Mouse (Mus musculus): ENCODE data around the gene Bricd5. TPM values are rescaled to one million over a fixed set of nuclear protein-coding genes. Genes with fewer than 3 reads are reported as not detected.

The Bricd5 gene
- total RNA-seq, 2 experiments from 2014 or later: not detected

GRCm38 (mm10) chr17:24469336-24469909, 4.3 kb upstream of the Bricd5 start:
- Histone ChIP-seq H3K27ac (peak overlapping the region; percentile 95), H3K4me3 (peak overlapping the region; percentile 91)
- intact Hi-C loops (cut with DNase I): no loop called here
- no peak for TF ChIP-seq CTCF (IDR thresholded peaks at IDR 0.05)
- no peak for DNase-seq

- Histone ChIP-seq H3K27ac (peak within 1 kb of the TSS; percentile 95), H3K4me3 (peak within 1 kb of the TSS; percentile 91)
- peak; percentile 99 for DNase-seq
- intact Hi-C loops (cut with DNase I): loop anchor here (2.0 kb wide), 1 partner anchor 15 kb away; no protein-coding TSS in a partner anchor
- no peak for TF ChIP-seq CTCF (IDR thresholded peaks at IDR 0.05)
These were observed 3.6 kb upstream of the Bricd5 start, which contains the start of the genes E4f1 and Pgp for GRCm38 (mm10) chr17:24469910-24470602. Gene E4f1 (minus strand): TSS chr17:24470313. Gene Pgp (plus strand): TSS chr17:24470392.

GRCm38 (mm10) chr17:24470701-24471527, 2.8 kb upstream of the Bricd5 start:
- peak; percentile 69 for DNase-seq

GRCm38 (mm10) chr17:24472512-24472911, 1.2 kb upstream of the Bricd5 start:
- Histone ChIP-seq H3K4me3 (peak overlapping the region; percentile 91), H3K27ac (peak overlapping the region; percentile 95)
- DNase-seq: peak; percentile 86
- intact Hi-C loops (cut with DNase I): no loop called here
- TF ChIP-seq CTCF (IDR thresholded peaks at IDR 0.05): no peak

More at GRCm38 (mm10) chr17:24470701-24471527, 2.8 kb upstream of the Bricd5 start:
- TF ChIP-seq CTCF (IDR thresholded peaks at IDR 0.05): no peak
- peak overlapping the region; percentile 95 for H3K27ac ChIP-seq
- intact Hi-C loops (cut with DNase I): loop anchor here (2.0 kb wide), 1 partner anchor 16 kb away; no protein-coding TSS in a partner anchor
- H3K4me3 ChIP-seq: peak overlapping the region; percentile 91

GRCm38 (mm10) chr17:24474557-24474956, 873 bp downstream of the Bricd5 start:
- H3K27ac ChIP-seq: peak overlapping the region; percentile 95
- H3K4me3 ChIP-seq: no peak overlapping the region
- TF ChIP-seq CTCF (IDR thresholded peaks at IDR 0.05): no peak
- intact Hi-C loops (cut with DNase I): no loop called here
- no peak for DNase-seq

GRCm38 (mm10) chr17:24475586-24475985, 1.9 kb downstream of the Bricd5 start:
- no peak for TF ChIP-seq CTCF (IDR thresholded peaks at IDR 0.05)
- DNase-seq: no peak
- intact Hi-C loops (cut with DNase I): no loop called here
- no peak overlapping the region for H3K27ac ChIP-seq
- H3K4me3 ChIP-seq: no peak overlapping the region

GRCm38 (mm10) chr17:24476022-24476776, 2.5 kb downstream of the Bricd5 start:
- Histone ChIP-seq H3K27ac (no peak overlapping the region), H3K4me3 (no peak overlapping the region)
- intact Hi-C loops (cut with DNase I): no loop called here
- TF ChIP-seq CTCF (IDR thresholded peaks at IDR 0.05): no peak
- no peak for DNase-seq

- H3K4me3 ChIP-seq: no peak overlapping the region; the same call in 1 of the 2 replicates
- TF ChIP-seq CTCF (IDR thresholded peaks at IDR 0.05): no peak
- DNase-seq: no peak
- no peak overlapping the region for H3K27ac ChIP-seq
- intact Hi-C loops (cut with DNase I): no loop called here
These were observed 3.6 kb downstream of the Bricd5 start for GRCm38 (mm10) chr17:24477053-24477984.

GRCm38 (mm10) chr17:24477985-24478600, 4.4 kb downstream of the Bricd5 start:
- intact Hi-C loops (cut with DNase I): no loop called here
- Histone ChIP-seq H3K4me3 (peak overlapping the region; percentile 76), H3K27ac (peak overlapping the region; percentile 99)
- no peak for TF ChIP-seq CTCF (IDR thresholded peaks at IDR 0.05)
- peak; percentile 44 for DNase-seq

GRCm38 (mm10) chr17:24478663-24479380, 5.1 kb downstream of the Bricd5 start, which contains the start of gene Mlst8:
Gene Mlst8 (minus strand): TSS chr17:24479078.
- peak within 1 kb of the TSS; percentile 76 for H3K4me3 ChIP-seq
- peak; percentile 89 for TF ChIP-seq CTCF (IDR thresholded peaks at IDR 0.05)
- intact Hi-C loops (cut with DNase I): no loop called here
- peak within 1 kb of the TSS; percentile 99 for H3K27ac ChIP-seq
- DNase-seq: peak; percentile 98

Measured in gastrocnemius, adult 2 months (tissue).